In genomic region chr13:79044657-79045056, GRCm38 (mm10) we compare ENCODE assay signal across 18 mouse cellular contexts.
"Had no signal": no experiment of that assay in that cellular context is flagged by ENCODE, and none has a peak within 500 bp of the region (broad histone marks: within the 10 kb centered on the region; RNA-seq: fewer than 3 reads in every experiment).

No protein-coding gene starts in this region.

- H3K4me3 ChIP-seq: midbrain, embryonic 10.5 days; midbrain, embryonic 13.5 days; midbrain, embryonic 15.5 days; myocyte; neural tube, embryonic 13.5 days; neural tube, embryonic 15.5 days had no signal

- H3K9ac ChIP-seq: lung, embryonic 14.5 days; midbrain, embryonic 13.5 days; midbrain, embryonic 15.5 days; neural tube, embryonic 13.5 days; neural tube, embryonic 15.5 days had no signal

- H3K36me3 ChIP-seq: midbrain, embryonic 10.5 days; midbrain, embryonic 13.5 days; midbrain, embryonic 15.5 days; neural tube, embryonic 13.5 days; neural tube, embryonic 15.5 days had no signal

- H3K4me1 ChIP-seq: midbrain, embryonic 13.5 days; midbrain, embryonic 15.5 days; neural tube, embryonic 13.5 days; neural tube, embryonic 15.5 days had no signal

- ATAC-seq: midbrain, embryonic 13.5 days; midbrain, embryonic 15.5 days had no signal

- H3K4me2 ChIP-seq: lung, embryonic 14.5 days; midbrain, embryonic 13.5 days; midbrain, embryonic 15.5 days; neural tube, embryonic 13.5 days; neural tube, embryonic 15.5 days had no signal

- DNase-seq: lung, adult 18-20 months; lung, embryonic 14.5 days; lung, postnatal 10 days; lung, postnatal 4 days; retina, postnatal 1 day; right cerebral cortex, adult 18-20 months; right cerebral cortex, postnatal 25 days; right cerebral cortex, postnatal 4 days; spleen, adult 18-20 months; thymus, adult 2 months; thymus, postnatal 25 days; thymus, postnatal 4 days had no signal

- H3K9me3 ChIP-seq: midbrain, embryonic 10.5 days; midbrain, embryonic 13.5 days; midbrain, embryonic 15.5 days; neural tube, embryonic 13.5 days; neural tube, embryonic 15.5 days had no signal

- H3K27ac ChIP-seq: midbrain, embryonic 10.5 days; midbrain, embryonic 13.5 days; midbrain, embryonic 15.5 days; neural tube, embryonic 13.5 days; neural tube, embryonic 15.5 days had no signal

- H3K27me3 ChIP-seq: midbrain, embryonic 13.5 days; midbrain, embryonic 15.5 days; neural tube, embryonic 13.5 days; neural tube, embryonic 15.5 days had no signal
